ENCODE assay signal across 8 mouse cellular contexts in the genomic region with DNA sequence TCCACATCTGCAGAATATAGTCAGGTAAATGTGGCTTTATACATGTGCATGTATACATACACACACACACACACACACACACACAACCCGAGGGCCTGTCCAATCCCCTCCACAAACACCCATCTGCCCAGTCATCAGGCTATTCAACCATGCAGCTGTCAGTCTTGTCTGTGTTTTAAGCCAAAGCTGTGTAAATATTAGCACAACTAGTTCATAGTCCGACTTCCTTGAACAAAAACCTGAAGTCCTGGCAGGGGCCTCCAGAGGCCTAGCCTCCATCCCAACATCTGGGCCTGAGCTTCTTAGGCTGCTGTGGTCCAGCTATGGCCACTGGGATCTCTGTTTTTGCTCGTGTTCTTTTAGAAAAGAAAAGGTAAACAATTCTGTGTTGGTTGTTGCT.
DNase-seq lines count a peak whose midpoint lies in the region; ATAC-seq and TF ChIP-seq lines count a peak whose summit lies in the region.
"Had no signal": no experiment of that assay in that cellular context is flagged by ENCODE, and none has a peak within 500 bp of the region (broad histone marks: within the 10 kb centered on the region; RNA-seq: fewer than 3 reads in every experiment).

No protein-coding gene starts in this region.

- peak overlapping the region; percentile 73 for H3K27ac ChIP-seq in liver, adult 2 months (replicated peaks; ENCODE audit: insufficient read depth, low read depth, low read length)
- peak overlapping the region; percentile 56; the same call in 1 of the 2 replicates for H3K27ac ChIP-seq in hindbrain, embryonic 16.5 days (ENCODE audit: low read depth, low read length)
- peak overlapping the region; percentile 40 for H3K27ac ChIP-seq in small intestine, adult 2 months (ENCODE audit: insufficient read depth, low read depth, low read length)

- H3K36me3 ChIP-seq in liver, adult 2 months (ENCODE audit: control insufficient read depth, insufficient read depth, low read length) = no peaks in the 10 kb centered on the region
- no peaks in the 10 kb centered on the region for H3K36me3 ChIP-seq in hindbrain, embryonic 16.5 days (ENCODE audit: control insufficient read depth, insufficient read depth, low read length)
- H3K36me3 ChIP-seq in small intestine, adult 2 months (ENCODE audit: control insufficient read depth, insufficient read depth, low read length) = no peaks in the 10 kb centered on the region

- H3K9me3 ChIP-seq in hindbrain, embryonic 16.5 days (ENCODE audit: control insufficient read depth, low read length) = no peaks in the 10 kb centered on the region

- WGBS in liver, adult 2 months = 3% methylated on average over 3 of the region's 3 CpGs
- WGBS in hindbrain, embryonic 16.5 days = 53% methylated on average over 3 of the region's 3 CpGs
- 15% methylated on average over 3 of the region's 3 CpGs for WGBS in small intestine, adult 2 months

- no peak overlapping the region for H3K4me3 ChIP-seq in liver, adult 2 months (ENCODE audit: insufficient read depth, low read depth, low read length)
- no peak overlapping the region for H3K4me3 ChIP-seq in hindbrain, embryonic 16.5 days (ENCODE audit: low read length)
- no peak overlapping the region for H3K4me3 ChIP-seq in small intestine, adult 2 months (ENCODE audit: low read depth, low read length)

- peak; percentile 94 for DNase-seq in liver, adult 2 months (ENCODE audit: extremely low read depth, low read depth, low spot score)
- DNase-seq in liver = no peak
- DNase-seq in kidney, postnatal 14 days = peak; percentile 49
- DNase-seq in layer of hippocampus, postnatal 36 days = no peak
- DNase-seq: thymus, adult 18-20 months had no signal

- ATAC-seq in hindbrain, embryonic 16.5 days = no peak
- ATAC-seq in erythroblast, adult 5-6 weeks (replicated peaks; ENCODE audit: low FRiP score, poor library complexity, severe bottlenecking) = no peak

- H3K4me1 ChIP-seq in liver, adult 2 months (ENCODE audit: control insufficient read depth, insufficient read depth, low read length) = peaks cover 43% of the 10 kb centered on the region
- H3K4me1 ChIP-seq in hindbrain, embryonic 16.5 days (ENCODE audit: control insufficient read depth, insufficient read depth, low read depth, low read length) = peaks cover 74% of the 10 kb centered on the region
- peaks cover 30% of the 10 kb centered on the region for H3K4me1 ChIP-seq in small intestine, adult 2 months (ENCODE audit: control insufficient read depth, insufficient read depth, insufficient read length, low read length)

- no peak for TF ChIP-seq POLR2A in liver, adult 2 months (IDR thresholded peaks at IDR 0.05; ENCODE audit: extremely low read depth, insufficient read depth, low read length)
- no peak for TF ChIP-seq POLR2A in small intestine, adult 2 months (IDR thresholded peaks at IDR 0.05; ENCODE audit: low read depth, low read length)

- H3K27me3 ChIP-seq in liver, adult 2 months (ENCODE audit: control insufficient read depth, insufficient read depth, low read length) = no peaks in the 10 kb centered on the region
- no peaks in the 10 kb centered on the region for H3K27me3 ChIP-seq in hindbrain, embryonic 16.5 days (replicated peaks; ENCODE audit: control insufficient read depth, insufficient read depth, low read length)
- no peaks in the 10 kb centered on the region for H3K27me3 ChIP-seq in small intestine, adult 2 months (ENCODE audit: control insufficient read depth, insufficient read depth, low read length)

- H3K4me2 ChIP-seq in hindbrain, embryonic 16.5 days (ENCODE audit: low read length) = no peak overlapping the region

- no peak overlapping the region for H3K9ac ChIP-seq in liver, adult 2 months (ENCODE audit: low read depth, low read length)
- no peak overlapping the region for H3K9ac ChIP-seq in hindbrain, embryonic 16.5 days (ENCODE audit: low read depth, low read length)

- TF ChIP-seq CTCF in liver, adult 2 months (IDR thresholded peaks at IDR 0.05; ENCODE audit: low read depth, low read length) = no peak
- TF ChIP-seq CTCF in small intestine, adult 2 months (IDR thresholded peaks at IDR 0.05; ENCODE audit: extremely low read depth, insufficient read length, insufficient replicate concordance, low read depth, low read length) = no peak

- H3K79me2 ChIP-seq in liver, adult 2 months (ENCODE audit: control insufficient read depth, insufficient read depth, low read length) = peaks cover 42% of the 10 kb centered on the region

Comparison
In these comparisons a context has a peak if more than half of its experiments do, and no peak if none do; other contexts are left out.
1. DNase-seq: peak in liver, adult 2 months (single experiment) and kidney, postnatal 14 days (single experiment); none in liver (single experiment) and layer of hippocampus, postnatal 36 days (0 of 2).
2. Peak in every context shown above with its lines, with median percentiles within 50 percentile points of each other: H3K27ac ChIP-seq.